Mouse (Mus musculus) small intestine, adult 2 months (tissue): Measurements from ENCODE around the gene Pip5k1a.

Experiments
- CTCF ChIP-seq: fragments of 200-500 bp; IDR thresholded peaks from 2 replicates; pipeline ENCODE4 v1.5.1; 2012; ENCODE audit warnings: low read depth, mild to moderate bottlenecking, control low read depth, inconsistent platforms, low read length, moderate library complexity, mixed read lengths; ENCODE audit not compliant: insufficient replicate concordance, insufficient read length; ENCODE audit errors: extremely low read depth
- POLR2A ChIP-seq: fragments of 200-500 bp; IDR thresholded peaks from 2 replicates; pipeline ENCODE4 v1.6.1; 2012; ENCODE audit warnings: low read depth, mild to moderate bottlenecking, control low read depth, inconsistent platforms, low read length, moderate library complexity

GRCm38 (mm10) chr3:95027057-95027645 lies 79.6 kb downstream of the Pip5k1a start:
- TF ChIP-seq CTCF, result no peak
- TF ChIP-seq POLR2A, result no peak
